Mouse (Mus musculus) hindbrain, embryonic 10.5 days (tissue): Measurements from ENCODE around the gene Zbtb42. TPM values are rescaled to one million over a fixed set of nuclear protein-coding genes. Genes with fewer than 3 reads are reported as not detected.

Experiments used
- DNase-seq: peaks from one replicate; pipeline ENCODE4 v3.0.0-alpha.2; 2017; ENCODE audit warnings: low spot score
- H3K27ac ChIP-seq: fragments of 300-500 bp; sonication (generic); 2 replicates; pipeline ENCODE4 v1.5.1; 2016; ENCODE audit warnings: mild to moderate bottlenecking, moderate library complexity
- H3K27me3 ChIP-seq: fragments of 300-500 bp; sonication (generic); 2 replicates; pipeline ENCODE4 v1.6.1; 2016; ENCODE audit warnings: mild to moderate bottlenecking; ENCODE audit not compliant: poor library complexity, insufficient read depth, severe bottlenecking
- H3K36me3 ChIP-seq: fragments of 300-500 bp; sonication (generic); 2 replicates; pipeline ENCODE4 v1.6.1; 2016; ENCODE audit warnings: mild to moderate bottlenecking, moderate library complexity
- H3K4me1 ChIP-seq: fragments of 300-500 bp; sonication (generic); replicated peaks from 2 replicates; pipeline ENCODE4 v1.6.1; 2016; ENCODE audit warnings: mild to moderate bottlenecking
- H3K4me3 ChIP-seq: fragments of 300-500 bp; sonication (generic); 2 replicates; pipeline ENCODE4 v1.5.1; 2016; ENCODE audit warnings: mild to moderate bottlenecking, moderate library complexity
- H3K9me3 ChIP-seq: fragments of 300-500 bp; sonication (generic); 2 replicates; pipeline ENCODE4 v1.6.1; 2016; ENCODE audit warnings: mild to moderate bottlenecking, moderate library complexity
- WGBS: fragments of 180-500 bp; shearing (Covaris S2); methylation state at CpG from one replicate; pipeline ENCODE4 v1.1.7; 2016; 5-methylcytosine and 5-hydroxymethylcytosine counted together
- polyA plus RNA-seq: library from polyadenylated mRNA; unstranded; fragments of >200 nt; fragmentation: Nextera tagmentation; extraction: Ambion mirVana; gene quantifications from 2 replicates; pipeline ENCODE4 v1.2.1, GENCODE M21; 2016

Zbtb42 gene
- polyA plus RNA-seq, 1 experiment from 2014 or later = 10.9 TPM

DNA sequence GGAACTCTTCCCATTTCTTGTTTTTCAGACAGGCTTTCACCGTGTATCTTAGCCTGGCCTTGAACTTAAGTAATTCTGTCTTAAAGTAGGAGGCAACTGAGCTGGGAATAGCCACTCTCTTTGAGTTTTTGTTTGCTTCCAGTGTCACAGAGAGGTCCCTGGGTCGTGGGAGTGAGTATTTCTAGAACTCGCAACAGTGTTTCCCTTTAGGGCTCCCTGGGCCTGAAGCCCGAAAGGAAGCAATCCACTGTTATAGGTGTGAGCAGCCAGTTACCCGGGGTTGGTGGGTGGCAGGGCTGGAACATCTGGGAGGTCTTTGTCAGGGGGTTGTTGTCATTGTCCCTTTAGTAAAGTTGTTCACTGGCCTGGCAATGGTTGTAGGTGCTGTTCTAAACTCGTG is 32.5 kb upstream of the Zbtb42 start:
- Histone ChIP-seq H3K27me3 (no peaks in the 10 kb centered on the region), H3K27ac (peak overlapping the region; percentile 94), H3K4me1 (peaks cover 27% of the 10 kb centered on the region), H3K36me3 (peaks cover 45% of the 10 kb centered on the region), H3K4me3 (peak overlapping the region; percentile 89), H3K9me3 (no peaks in the 10 kb centered on the region)
- DNase-seq = no peak
- whole genome bisulfite sequencing = 65% methylated on average over 6 of the region's 6 CpGs

DNA sequence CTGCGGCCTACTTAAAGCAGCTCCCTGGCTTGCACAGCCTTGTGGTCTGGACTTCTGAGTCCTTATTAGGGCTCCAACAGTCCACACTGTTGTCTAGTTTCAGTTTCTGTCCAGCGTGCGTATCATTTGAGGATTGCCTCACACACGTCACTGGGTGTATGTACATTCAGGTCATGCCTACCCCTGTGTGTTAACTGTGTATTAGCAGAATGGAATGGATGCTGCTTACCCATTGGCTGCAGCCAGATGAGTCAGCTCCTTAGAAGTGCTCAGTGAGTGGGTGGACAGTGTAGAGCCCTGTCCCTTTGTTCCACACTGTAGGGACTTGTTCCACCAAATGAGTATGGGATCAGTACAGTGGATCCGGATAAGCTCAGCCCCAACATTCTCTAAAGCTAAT is 30.5 kb upstream of the Zbtb42 start:
- 97% methylated on average over 5 of the region's 5 CpGs for WGBS
- no peak overlapping the region for H3K27ac ChIP-seq
- H3K9me3 ChIP-seq = no peaks in the 10 kb centered on the region
- peaks cover 65% of the 10 kb centered on the region for H3K36me3 ChIP-seq
- no peak for DNase-seq
- H3K4me3 ChIP-seq = no peak overlapping the region
- H3K4me1 ChIP-seq = peaks cover 27% of the 10 kb centered on the region
- no peaks in the 10 kb centered on the region for H3K27me3 ChIP-seq

DNA sequence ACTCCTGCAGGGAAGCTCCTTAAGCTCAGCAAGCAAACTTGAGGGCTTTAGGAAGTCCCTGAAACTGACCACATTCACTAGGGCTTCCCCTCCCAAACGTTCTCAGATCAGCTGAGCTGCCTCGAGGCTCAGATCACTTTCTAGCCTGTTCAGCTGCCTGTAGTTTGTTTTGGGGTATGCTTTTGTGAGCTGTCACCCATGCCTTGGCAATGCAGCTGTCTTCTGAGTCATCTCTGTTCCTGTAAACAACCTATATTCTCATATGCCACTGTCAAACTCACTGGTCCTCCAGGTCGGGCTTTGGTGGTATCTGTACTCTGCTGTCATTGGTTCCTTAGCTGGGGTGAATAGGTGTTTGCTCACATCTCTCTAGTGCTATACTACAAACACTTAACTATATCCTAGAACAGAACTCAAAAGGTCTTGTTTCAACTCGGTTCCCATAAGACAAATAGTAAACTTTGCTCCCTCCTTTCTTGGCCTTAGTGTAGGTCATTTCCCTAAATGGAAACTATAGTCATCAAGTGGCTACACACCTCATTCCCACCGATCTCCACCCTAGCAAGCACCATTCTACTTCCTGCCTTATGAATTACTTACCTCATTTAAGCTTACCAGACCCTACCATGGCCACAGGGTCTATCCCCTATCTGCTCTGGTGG is 26.7 kb upstream of the Zbtb42 start:
- Histone ChIP-seq H3K9me3 (no peaks in the 10 kb centered on the region), H3K27me3 (no peaks in the 10 kb centered on the region), H3K27ac (no peak overlapping the region), H3K4me3 (no peak overlapping the region), H3K36me3 (peaks cover 100% of the 10 kb centered on the region), H3K4me1 (peaks cover 20% of the 10 kb centered on the region)
- 83% methylated on average over 5 of the region's 5 CpGs for WGBS
- DNase-seq = no peak

DNA sequence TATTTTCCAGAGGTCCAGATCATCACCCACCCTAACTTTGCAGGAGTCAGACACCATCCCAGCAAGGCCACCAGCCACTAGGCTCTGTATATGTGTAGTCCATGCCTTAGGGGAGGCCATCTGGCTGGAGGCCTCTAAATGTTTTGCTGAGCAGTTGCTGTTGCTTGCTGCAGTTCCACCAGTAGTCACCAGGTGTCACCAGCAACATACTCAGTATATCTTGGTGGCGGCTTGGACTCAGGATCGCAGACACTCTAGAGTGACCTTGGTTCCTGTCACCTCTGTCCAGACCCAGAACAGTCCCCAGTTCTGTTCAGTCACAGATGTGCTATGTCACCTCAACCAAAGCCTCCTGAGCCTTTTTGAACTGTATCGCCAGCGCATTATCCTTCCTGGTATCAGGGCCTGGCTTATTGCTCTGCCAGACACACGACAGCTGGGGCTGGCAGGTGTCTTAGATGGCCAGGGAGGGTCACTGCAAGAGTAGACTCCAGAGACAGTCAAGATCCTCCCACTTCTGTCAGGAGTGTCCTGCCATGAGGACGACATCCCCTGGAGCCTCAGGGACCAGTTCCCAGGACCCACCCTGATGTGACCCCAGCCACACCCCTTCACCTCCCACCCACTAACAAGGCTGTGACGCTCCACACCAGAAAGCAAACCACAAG is 25.3 kb upstream of the Zbtb42 start:
- Histone ChIP-seq H3K27ac (no peak overlapping the region), H3K9me3 (no peaks in the 10 kb centered on the region), H3K4me1 (peaks cover 19% of the 10 kb centered on the region), H3K36me3 (peaks cover 100% of the 10 kb centered on the region), H3K4me3 (no peak overlapping the region), H3K27me3 (no peaks in the 10 kb centered on the region)
- 65% methylated on average over 7 of the region's 7 CpGs for WGBS
- DNase-seq = peak; percentile 87

DNA sequence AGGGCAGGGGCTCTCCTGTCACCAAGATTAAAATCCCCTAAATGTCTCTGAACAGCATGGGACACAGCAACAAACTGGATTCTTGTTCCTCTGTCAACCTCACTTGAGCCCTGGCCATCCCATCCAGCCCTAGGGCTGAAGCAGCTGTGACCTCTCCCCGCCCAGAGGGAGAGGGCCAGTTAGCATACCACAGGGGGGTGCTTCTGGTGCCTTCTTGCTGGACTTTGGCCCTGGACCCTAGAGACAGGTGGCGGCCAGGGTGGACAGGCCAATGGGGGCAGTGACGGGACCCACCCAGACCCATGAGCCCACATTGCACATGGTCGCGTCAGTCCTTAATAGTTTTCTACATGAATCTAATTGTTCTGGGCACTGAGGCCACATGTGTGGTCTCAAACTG is 24.6 kb upstream of the Zbtb42 start:
- Histone ChIP-seq H3K36me3 (peaks cover 100% of the 10 kb centered on the region), H3K4me3 (no peak overlapping the region), H3K9me3 (no peaks in the 10 kb centered on the region), H3K27ac (no peak overlapping the region), H3K27me3 (no peaks in the 10 kb centered on the region), H3K4me1 (peaks cover 21% of the 10 kb centered on the region)
- DNase-seq = no peak
- 87% methylated on average over 5 of the region's 5 CpGs for WGBS

DNA sequence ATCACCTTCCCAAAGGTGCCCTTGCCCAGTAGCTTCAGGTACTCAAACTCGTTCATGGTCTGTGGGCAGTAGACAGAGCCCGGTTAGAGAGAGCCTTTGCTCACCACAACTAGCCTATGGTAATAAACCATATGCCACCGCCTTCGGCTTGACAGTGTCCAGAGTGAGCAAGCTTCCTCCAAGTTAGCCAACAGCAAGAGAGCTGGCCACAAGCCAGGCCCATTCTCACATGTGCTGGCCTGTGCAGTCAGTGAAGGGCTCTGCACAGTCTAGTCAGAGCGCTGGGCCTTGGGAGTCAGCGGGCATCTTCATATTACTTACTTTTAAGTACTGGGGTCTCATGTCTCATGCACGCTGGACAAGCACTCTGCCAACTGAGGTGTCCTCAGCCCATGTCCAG is 20.0 kb upstream of the Zbtb42 start:
- 96% methylated on average over 7 of the region's 7 CpGs for WGBS
- Histone ChIP-seq H3K9me3 (no peaks in the 10 kb centered on the region), H3K27me3 (no peaks in the 10 kb centered on the region), H3K36me3 (peaks cover 100% of the 10 kb centered on the region), H3K4me1 (peaks cover 61% of the 10 kb centered on the region), H3K27ac (no peak overlapping the region), H3K4me3 (no peak overlapping the region)
- no peak for DNase-seq

DNA sequence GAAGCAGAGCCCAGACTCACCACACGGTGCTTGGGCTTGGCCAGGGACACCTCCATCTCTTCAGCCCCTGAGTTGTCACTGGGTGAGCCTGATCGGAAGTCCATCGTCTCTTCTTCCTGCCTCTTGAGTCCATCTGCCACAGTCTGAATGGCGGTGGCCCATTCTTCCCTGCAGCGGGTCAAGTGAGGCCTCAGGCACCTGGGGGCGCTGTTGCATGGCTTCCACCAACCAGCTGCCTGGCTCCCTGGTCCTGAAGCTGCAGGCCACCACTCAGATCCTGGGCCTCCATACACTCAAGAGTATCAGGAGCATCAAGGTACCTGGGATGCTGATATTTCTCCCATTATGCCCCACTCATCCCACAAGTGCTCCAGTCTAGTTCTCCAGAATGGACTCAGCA is 19.5 kb upstream of the Zbtb42 start:
- Histone ChIP-seq H3K27me3 (no peaks in the 10 kb centered on the region), H3K36me3 (peaks cover 100% of the 10 kb centered on the region), H3K4me3 (no peak overlapping the region), H3K27ac (peak overlapping the region; percentile 41; the same call in 1 of the 2 replicates), H3K9me3 (no peaks in the 10 kb centered on the region), H3K4me1 (peaks cover 61% of the 10 kb centered on the region)
- 84% methylated on average over 6 of the region's 6 CpGs for WGBS
- peak; percentile 33 for DNase-seq

DNA sequence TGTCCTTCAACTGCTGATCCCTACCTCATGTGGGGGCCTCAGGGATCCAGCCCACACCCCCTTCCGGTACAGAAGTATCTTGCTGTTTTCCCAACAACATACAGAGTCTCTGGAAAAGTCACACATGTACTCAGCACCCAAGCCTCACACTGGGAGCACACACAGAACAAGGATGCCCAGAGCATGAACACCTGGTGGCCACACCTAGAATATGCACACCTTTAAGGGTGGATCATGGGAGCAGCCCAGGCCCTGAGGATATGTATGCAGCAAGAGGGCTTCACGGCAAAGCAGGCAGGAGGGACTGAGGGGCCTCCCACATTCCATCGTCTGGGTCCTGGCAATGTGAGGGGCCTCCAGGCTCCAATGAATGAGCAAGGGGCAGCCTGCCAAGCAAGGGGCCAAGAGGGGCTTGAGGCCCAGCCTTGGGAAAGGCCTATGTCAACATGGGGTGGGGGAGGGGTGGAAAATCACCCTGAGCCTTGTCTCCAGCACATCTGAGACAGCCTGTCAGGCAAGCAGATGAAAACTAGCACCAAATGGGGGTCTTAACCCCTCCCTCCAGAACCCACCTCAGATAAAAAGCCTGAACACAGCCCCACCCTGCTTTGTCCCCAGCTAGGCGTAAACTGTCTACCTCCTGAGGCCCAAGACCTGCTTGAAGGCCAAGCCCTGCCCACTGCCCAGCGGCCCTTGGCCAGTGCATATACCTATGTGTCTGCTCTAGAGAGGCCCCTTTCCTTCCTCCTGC is 17.9 kb upstream of the Zbtb42 start:
- H3K27ac ChIP-seq = peak overlapping the region; percentile 89
- H3K4me1 ChIP-seq = peaks cover 69% of the 10 kb centered on the region
- H3K4me3 ChIP-seq = peak overlapping the region; percentile 32
- WGBS = 38% methylated on average over 5 of the region's 5 CpGs
- H3K27me3 ChIP-seq = no peaks in the 10 kb centered on the region
- H3K9me3 ChIP-seq = no peaks in the 10 kb centered on the region
- peaks cover 100% of the 10 kb centered on the region for H3K36me3 ChIP-seq
- peak; percentile 80 for DNase-seq

DNA sequence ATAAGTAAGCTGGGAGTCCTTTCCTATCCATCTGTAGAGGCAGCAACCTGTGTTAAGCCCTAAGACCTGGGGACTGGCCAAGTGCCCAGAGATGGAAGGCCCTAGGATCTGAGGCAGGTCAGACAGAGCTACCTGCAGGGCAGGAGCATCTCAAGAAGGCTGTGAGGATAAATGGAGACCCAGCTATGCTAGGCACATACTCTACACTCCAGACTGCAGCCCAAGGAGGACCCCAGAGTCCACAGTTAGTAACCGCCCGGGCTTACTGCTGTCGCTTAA is 17.4 kb upstream of the Zbtb42 start:
- DNase-seq = no peak
- Histone ChIP-seq H3K36me3 (peaks cover 100% of the 10 kb centered on the region), H3K9me3 (no peaks in the 10 kb centered on the region), H3K4me1 (peaks cover 74% of the 10 kb centered on the region), H3K27me3 (no peaks in the 10 kb centered on the region), H3K4me3 (peak overlapping the region; percentile 32), H3K27ac (peak overlapping the region; percentile 89)
- WGBS = 83% methylated on average over 3 of the region's 3 CpGs

DNA sequence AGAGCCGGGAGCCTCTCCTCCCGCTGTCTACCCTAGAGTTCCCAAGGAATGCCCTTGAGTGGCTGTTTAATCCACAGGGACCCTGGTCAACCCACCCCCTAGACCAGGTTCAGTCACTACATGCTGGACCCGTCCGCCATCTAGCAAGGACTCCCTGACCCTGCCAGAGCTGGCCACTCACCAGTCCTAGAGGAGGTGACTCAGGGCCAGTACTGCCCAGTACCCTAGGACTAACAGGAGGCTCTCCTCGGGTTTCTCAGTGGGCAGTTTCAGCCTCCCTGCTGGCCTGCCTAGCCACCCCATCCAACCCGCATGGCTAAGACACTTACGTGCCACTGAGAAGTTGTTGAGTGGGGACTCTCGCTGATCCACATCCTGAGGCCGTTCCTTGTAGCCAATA is 16.8 kb upstream of the Zbtb42 start:
- H3K36me3 ChIP-seq = peaks cover 100% of the 10 kb centered on the region
- DNase-seq = no peak
- H3K4me3 ChIP-seq = no peak overlapping the region
- H3K27me3 ChIP-seq = no peaks in the 10 kb centered on the region
- WGBS = 79% methylated on average over 9 of the region's 9 CpGs
- H3K27ac ChIP-seq = peak overlapping the region; percentile 89
- H3K9me3 ChIP-seq = no peaks in the 10 kb centered on the region
- H3K4me1 ChIP-seq = peaks cover 80% of the 10 kb centered on the region

DNA sequence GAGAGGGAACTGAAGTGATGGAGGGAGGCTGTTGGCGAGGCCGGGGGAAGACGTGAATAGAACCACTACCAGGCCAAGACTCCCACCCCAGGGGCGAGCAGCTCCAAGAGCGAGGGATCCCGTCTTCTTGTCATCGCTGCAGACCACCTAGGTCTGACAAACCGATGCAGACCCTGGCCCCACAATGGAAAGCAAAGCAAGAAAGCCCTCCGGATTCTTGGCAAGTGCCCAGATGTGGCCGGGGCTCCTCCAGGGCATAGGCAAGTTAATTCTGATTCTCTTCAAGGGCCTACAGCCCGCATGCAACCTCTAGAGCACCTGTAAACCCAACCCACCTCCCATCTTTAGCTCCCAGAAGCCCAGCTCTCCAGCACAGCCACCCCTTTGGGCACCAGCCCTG is 15.3 kb upstream of the Zbtb42 start:
- Histone ChIP-seq H3K36me3 (peaks cover 100% of the 10 kb centered on the region), H3K9me3 (no peaks in the 10 kb centered on the region), H3K4me3 (no peak overlapping the region), H3K27ac (peak overlapping the region; percentile 89), H3K4me1 (peaks cover 83% of the 10 kb centered on the region), H3K27me3 (no peaks in the 10 kb centered on the region)
- 92% methylated on average over 11 of the region's 11 CpGs for WGBS
- no peak for DNase-seq

DNA sequence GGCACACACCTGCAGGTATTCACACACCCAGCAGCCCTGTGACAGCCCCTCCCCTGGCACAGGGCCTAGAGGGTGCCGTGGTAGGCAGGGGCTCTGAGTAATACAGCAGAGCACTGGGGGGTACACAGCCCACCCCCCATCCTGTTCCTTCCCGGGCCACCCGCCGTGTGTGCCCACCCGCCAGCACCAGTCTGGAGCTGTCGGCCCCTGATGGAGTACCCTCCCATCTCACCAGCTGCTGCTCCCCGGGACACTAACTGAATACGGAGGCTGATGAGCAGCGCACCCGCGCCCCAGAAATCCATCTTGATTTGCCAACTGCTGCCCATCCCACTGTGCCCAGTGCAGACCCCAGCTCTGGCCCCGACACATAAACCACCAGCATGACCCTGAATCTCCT is 14.9 kb upstream of the Zbtb42 start:
- Histone ChIP-seq H3K36me3 (peaks cover 100% of the 10 kb centered on the region), H3K27me3 (no peaks in the 10 kb centered on the region), H3K4me3 (peak overlapping the region; percentile 10; the same call in 1 of the 2 replicates), H3K4me1 (peaks cover 87% of the 10 kb centered on the region), H3K27ac (peak overlapping the region; percentile 89), H3K9me3 (no peaks in the 10 kb centered on the region)
- no peak for DNase-seq
- 83% methylated on average over 12 of the region's 12 CpGs for WGBS

DNA sequence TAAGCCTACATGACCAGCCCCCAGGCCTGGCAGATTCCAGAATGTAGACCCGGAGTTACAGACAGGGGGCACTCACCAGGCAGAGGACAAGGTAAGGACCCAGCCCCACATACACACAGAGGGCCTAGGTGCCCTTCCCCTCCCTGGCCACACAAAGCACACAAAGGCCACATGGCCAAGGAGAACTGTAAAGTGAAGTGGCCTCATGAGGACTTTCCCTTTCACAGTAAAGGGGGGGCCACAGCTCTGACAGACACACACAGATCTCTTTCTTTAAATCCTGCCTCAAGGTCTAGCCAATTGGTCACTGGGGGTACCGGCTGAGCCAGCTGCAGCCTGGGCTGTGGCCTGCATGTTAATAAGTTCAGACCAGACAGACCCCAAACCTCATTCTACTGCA is 14.5 kb upstream of the Zbtb42 start:
- Histone ChIP-seq H3K27me3 (no peaks in the 10 kb centered on the region), H3K4me1 (peaks cover 89% of the 10 kb centered on the region), H3K27ac (peak overlapping the region; percentile 89), H3K4me3 (peak overlapping the region; percentile 10; the same call in 1 of the 2 replicates), H3K9me3 (no peaks in the 10 kb centered on the region), H3K36me3 (peaks cover 100% of the 10 kb centered on the region)
- peak; percentile 44 for DNase-seq
- 43% methylated on average over 2 of the region's 2 CpGs for WGBS
